Mouse (Mus musculus) neural tube, embryonic 12.5 days (tissue): ENCODE results near the gene Grip1. TPM values are rescaled to one million over a fixed set of nuclear protein-coding genes. Genes with fewer than 3 reads are reported as not detected.

ENCODE experiments used
- ATAC-seq: fragments of 200-750 bp; cut with Nextera tagmentation; 2 replicates; pipeline ENCODE4 v1.8.0; 2017; ENCODE audit warnings: low read depth, mild to moderate bottlenecking, moderate TSS enrichment, moderate library complexity; ENCODE audit not compliant: low FRiP score
- H3K27ac ChIP-seq: fragments of 300-500 bp; sonication (generic); 2 replicates; pipeline ENCODE4 v1.5.1; 2016
- H3K27me3 ChIP-seq: fragments of 300-500 bp; sonication (generic); replicated peaks from 2 replicates; pipeline ENCODE4 v1.6.1; 2016; ENCODE audit warnings: mild to moderate bottlenecking
- H3K36me3 ChIP-seq: fragments of 300-500 bp; sonication (generic); 2 replicates; pipeline ENCODE4 v1.6.1; 2016; ENCODE audit warnings: mild to moderate bottlenecking
- H3K4me1 ChIP-seq: fragments of 300-500 bp; sonication (generic); 2 replicates; pipeline ENCODE4 v1.6.1; 2016
- H3K4me2 ChIP-seq: fragments of 300-500 bp; sonication (generic); replicated peaks from 2 replicates; pipeline ENCODE4 v1.6.1; 2016; ENCODE audit warnings: mild to moderate bottlenecking
- H3K4me3 ChIP-seq: fragments of 300-500 bp; sonication (generic); 2 replicates; pipeline ENCODE4 v1.5.1; 2016
- H3K9ac ChIP-seq: fragments of 300-500 bp; sonication (generic); 2 replicates; pipeline ENCODE4 v1.6.1; 2016; ENCODE audit warnings: mild to moderate bottlenecking
- H3K9me3 ChIP-seq: fragments of 300-500 bp; sonication (generic); 2 replicates; pipeline ENCODE4 v1.6.1; 2016; ENCODE audit warnings: mild to moderate bottlenecking
- WGBS: fragments of 180-500 bp; shearing (Covaris S2); methylation state at CpG from one replicate; pipeline ENCODE4 v1.1.7; 2016; 5-methylcytosine and 5-hydroxymethylcytosine counted together
- polyA plus RNA-seq: library from polyadenylated mRNA; unstranded; fragments of >200 nt; fragmentation: Nextera tagmentation; extraction: Ambion mirVana; gene quantifications from 2 replicates; pipeline ENCODE4 v1.2.1, GENCODE M21; 2016

Grip1 gene
- polyA plus RNA-seq, 1 experiment from 2014 or later = 20.3 TPM

DNA sequence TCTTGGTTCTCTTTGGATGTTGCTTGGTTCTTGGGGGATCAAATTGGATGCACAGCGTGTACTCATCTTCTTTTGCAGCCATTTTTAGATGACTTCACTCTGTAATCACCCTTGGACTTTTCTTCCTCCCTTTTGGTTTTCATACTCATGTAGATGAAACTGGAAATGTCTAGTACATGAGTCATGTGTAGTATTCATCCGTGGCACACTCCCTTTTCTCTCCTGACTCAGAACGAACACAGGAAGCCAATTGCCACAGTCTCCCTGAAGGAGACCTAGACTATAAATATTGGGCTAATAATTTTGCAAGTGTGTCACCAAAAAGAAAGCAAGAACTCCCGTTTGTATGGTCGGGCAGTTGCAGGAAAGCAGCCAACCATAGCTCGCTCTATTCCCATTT is 423.1 kb downstream of the Grip1 start:
- H3K4me2 ChIP-seq = no peak overlapping the region
- H3K27me3 ChIP-seq = no peaks in the 10 kb centered on the region
- H3K36me3 ChIP-seq = no peaks in the 10 kb centered on the region
- no peak overlapping the region for H3K27ac ChIP-seq
- no peak overlapping the region for H3K9ac ChIP-seq
- no peaks in the 10 kb centered on the region for H3K9me3 ChIP-seq
- peaks cover 19% of the 10 kb centered on the region for H3K4me1 ChIP-seq
- WGBS = 83% methylated on average over 6 of the region's 6 CpGs
- no peak for ATAC-seq
- H3K4me3 ChIP-seq = no peak overlapping the region

DNA sequence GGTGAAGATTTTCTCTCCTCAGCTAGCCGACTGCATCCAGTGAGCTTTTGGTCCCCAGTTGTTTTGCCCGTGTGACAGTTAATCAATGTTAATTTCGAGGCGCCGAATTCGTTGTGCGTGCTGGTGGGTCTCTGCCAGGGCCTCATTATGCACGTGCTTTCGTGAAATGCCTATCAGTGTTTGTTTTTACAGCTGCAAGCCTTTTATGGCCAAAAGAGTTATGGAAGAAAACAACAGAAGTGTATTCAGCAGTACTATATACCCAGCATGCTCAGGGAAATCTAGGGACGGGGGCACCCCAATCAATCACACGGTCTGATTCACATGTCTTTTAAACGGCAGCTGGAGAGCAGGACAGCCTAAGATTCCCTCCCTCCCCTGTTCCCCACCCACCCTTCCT is 424.7 kb downstream of the Grip1 start:
- ATAC-seq = peak; percentile 89

DNA sequence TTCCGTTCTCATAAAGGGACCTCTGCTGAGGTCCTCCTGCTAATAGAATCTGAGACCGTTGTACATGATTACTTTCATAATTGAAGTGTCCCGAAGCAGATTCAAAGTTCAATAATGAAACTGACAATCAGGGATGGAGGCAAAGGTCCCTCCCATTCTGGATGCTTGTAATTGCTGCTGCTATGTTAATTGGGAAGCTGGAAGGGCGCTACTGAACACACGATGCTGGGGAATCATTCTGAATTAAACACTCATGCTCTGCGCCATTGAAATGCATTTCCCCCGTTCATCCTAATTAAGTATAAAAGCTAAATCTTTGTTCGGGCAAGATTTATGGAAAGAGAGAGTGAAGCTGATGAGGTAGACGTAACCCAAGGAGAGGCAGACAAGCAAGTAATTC is 431.0 kb downstream of the Grip1 start:
- WGBS = 44% methylated on average over 9 of the region's 9 CpGs
- H3K4me3 ChIP-seq = no peak overlapping the region
- no peaks in the 10 kb centered on the region for H3K36me3 ChIP-seq
- no peak overlapping the region for H3K27ac ChIP-seq
- H3K9ac ChIP-seq = no peak overlapping the region
- peak; percentile 31; the same call in 1 of the 2 replicates for ATAC-seq
- H3K27me3 ChIP-seq = no peaks in the 10 kb centered on the region
- no peaks in the 10 kb centered on the region for H3K9me3 ChIP-seq
- 0 out of 2 replicates have a peak, but pooled peaks cover 10% of the 10 kb centered on the region for H3K4me1 ChIP-seq
- H3K4me2 ChIP-seq = no peak overlapping the region

More for the DNA sequence above, 424.7 kb downstream of the Grip1 start:
- Histone ChIP-seq H3K4me2 (peak overlapping the region; percentile 42), H3K9me3 (no peaks in the 10 kb centered on the region), H3K9ac (no peak overlapping the region), H3K4me1 (peaks cover 23% of the 10 kb centered on the region), H3K36me3 (no peaks in the 10 kb centered on the region), H3K27me3 (no peaks in the 10 kb centered on the region), H3K4me3 (no peak overlapping the region), H3K27ac (0 out of 2 replicates have a peak overlapping the region, but pooled peaks have one; percentile 15)
- 14% methylated on average over 12 of the region's 12 CpGs for WGBS

DNA sequence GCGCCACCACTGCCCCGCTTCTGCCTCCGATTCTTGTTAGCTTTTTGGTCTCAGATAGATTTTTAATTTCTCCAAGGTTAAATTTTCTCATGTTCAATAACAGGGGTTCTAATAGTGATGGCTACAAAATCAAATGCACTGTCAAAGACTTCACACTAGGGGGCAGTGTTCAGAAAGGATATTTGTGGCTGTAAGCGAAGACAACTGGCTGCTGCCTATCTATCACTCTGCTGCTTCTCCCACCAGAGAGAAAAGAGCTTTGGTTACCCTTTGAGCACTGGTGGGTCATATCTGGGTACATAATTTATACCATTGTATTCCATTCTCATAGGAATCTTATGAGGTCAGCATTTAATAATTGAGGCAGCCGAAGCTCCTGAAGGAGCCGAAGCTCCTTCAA is 431.9 kb downstream of the Grip1 start:
- Histone ChIP-seq H3K36me3 (no peaks in the 10 kb centered on the region), H3K27me3 (no peaks in the 10 kb centered on the region), H3K4me2 (no peak overlapping the region), H3K9ac (no peak overlapping the region), H3K9me3 (no peaks in the 10 kb centered on the region), H3K4me1 (0 out of 2 replicates have a peak, but pooled peaks cover 10% of the 10 kb centered on the region), H3K27ac (no peak overlapping the region), H3K4me3 (no peak overlapping the region)
- WGBS = 78% methylated on average over 6 of the region's 6 CpGs
- no peak for ATAC-seq

DNA sequence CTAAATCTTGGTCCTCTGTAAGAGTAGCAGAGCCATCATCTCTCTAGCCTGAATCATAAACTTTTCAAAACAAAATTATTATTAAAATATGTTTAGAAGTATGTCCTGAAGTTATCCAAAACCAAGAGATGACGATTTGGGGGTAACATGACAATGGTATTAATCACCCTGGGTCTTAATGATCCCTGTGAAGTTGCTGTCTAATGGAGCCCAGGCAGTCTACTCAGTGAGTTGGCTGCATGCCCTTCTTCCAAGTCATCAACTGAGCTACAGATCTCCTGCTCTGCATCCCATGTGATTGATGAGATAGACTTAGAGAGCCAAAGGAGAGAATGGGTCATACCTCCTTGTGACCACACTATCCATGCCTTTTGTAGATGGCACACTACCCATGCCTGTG is 433.1 kb downstream of the Grip1 start:
- H3K27ac ChIP-seq = no peak overlapping the region
- no peaks in the 10 kb centered on the region; the same call in 1 of the 2 replicates for H3K9me3 ChIP-seq
- H3K9ac ChIP-seq = no peak overlapping the region
- no peak for ATAC-seq
- H3K27me3 ChIP-seq = no peaks in the 10 kb centered on the region
- no peak overlapping the region for H3K4me3 ChIP-seq
- 0 out of 2 replicates have a peak, but pooled peaks cover 4% of the 10 kb centered on the region for H3K4me1 ChIP-seq
- no peak overlapping the region for H3K4me2 ChIP-seq
- H3K36me3 ChIP-seq = no peaks in the 10 kb centered on the region
- WGBS = 79% methylated on average over 1 of the region's 1 CpGs

DNA sequence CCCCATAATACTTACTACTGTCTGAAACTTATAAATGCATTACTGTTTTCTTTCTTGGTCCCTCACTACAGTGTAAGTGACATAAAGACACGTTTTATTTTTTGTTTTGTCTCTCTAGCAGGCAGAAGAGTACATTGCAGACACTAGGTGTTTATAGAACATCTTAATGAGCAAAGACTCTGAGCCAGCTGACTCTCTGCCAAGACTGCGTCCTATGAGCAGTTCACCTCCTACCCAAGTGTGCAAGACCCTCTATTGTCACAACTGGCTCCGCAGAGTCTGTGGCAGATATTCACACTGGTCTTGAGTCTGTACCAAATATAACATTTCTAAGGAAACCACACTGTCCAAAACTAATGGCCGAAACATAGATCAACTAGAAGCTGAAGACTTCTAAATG is 449.1 kb downstream of the Grip1 start:
- H3K9me3 ChIP-seq = no peaks in the 10 kb centered on the region
- no peak overlapping the region for H3K9ac ChIP-seq
- 82% methylated on average over 4 of the region's 4 CpGs for WGBS
- H3K4me1 ChIP-seq = no peaks in the 10 kb centered on the region
- no peak overlapping the region for H3K4me3 ChIP-seq
- no peaks in the 10 kb centered on the region for H3K27me3 ChIP-seq
- H3K4me2 ChIP-seq = no peak overlapping the region
- no peaks in the 10 kb centered on the region for H3K36me3 ChIP-seq
- no peak for ATAC-seq
- no peak overlapping the region for H3K27ac ChIP-seq

DNA sequence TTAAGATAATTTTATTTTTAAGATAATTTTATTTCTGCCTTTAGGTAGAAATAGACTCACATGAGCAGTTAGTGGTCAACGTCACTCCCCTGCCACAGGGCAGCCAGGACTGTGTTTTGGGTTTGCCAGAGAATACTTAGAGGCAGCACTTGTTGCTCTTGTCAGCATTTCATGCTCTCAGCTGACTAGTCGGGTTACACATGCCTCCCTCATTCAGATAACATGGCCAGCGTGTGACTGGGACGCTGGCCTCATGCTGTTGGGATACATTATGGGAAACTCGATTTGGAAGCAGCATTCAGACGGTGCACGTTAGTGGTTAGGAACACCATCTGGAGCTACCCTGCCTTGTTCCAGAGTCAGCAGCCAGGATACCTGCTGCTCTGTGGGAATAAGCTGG is 453.2 kb downstream of the Grip1 start:
- Histone ChIP-seq H3K27ac (no peak overlapping the region), H3K36me3 (no peaks in the 10 kb centered on the region), H3K27me3 (no peaks in the 10 kb centered on the region), H3K4me3 (no peak overlapping the region), H3K4me1 (no peaks in the 10 kb centered on the region), H3K9me3 (no peaks in the 10 kb centered on the region), H3K9ac (no peak overlapping the region), H3K4me2 (no peak overlapping the region)
- ATAC-seq = no peak
- 76% methylated on average over 7 of the region's 7 CpGs for WGBS

DNA sequence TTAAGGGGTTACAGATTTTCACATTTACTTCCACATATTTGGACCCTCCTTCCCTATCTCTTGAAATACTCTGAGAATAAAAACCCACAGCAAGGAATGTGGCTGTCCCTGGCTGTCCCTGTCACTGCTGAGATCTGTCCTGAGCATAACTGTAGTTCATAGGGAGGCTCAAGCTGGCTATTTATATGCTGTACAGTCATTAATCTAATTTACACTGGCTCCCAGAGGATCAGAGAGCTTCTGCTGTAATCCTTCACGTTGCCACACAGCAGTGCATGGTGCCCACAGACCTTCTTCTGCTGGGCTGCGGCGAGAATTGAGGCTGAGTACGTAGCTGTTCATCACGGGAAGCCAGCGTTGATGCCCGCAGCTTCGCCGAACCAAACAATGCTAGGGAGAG is 464.4 kb downstream of the Grip1 start:
- Histone ChIP-seq H3K4me1 (peaks cover 5% of the 10 kb centered on the region; the same call in 1 of the 2 replicates), H3K36me3 (no peaks in the 10 kb centered on the region), H3K27me3 (no peaks in the 10 kb centered on the region), H3K27ac (no peak overlapping the region), H3K9ac (no peak overlapping the region), H3K9me3 (no peaks in the 10 kb centered on the region), H3K4me3 (no peak overlapping the region), H3K4me2 (no peak overlapping the region)
- no peak for ATAC-seq
- WGBS = 73% methylated on average over 9 of the region's 9 CpGs

DNA sequence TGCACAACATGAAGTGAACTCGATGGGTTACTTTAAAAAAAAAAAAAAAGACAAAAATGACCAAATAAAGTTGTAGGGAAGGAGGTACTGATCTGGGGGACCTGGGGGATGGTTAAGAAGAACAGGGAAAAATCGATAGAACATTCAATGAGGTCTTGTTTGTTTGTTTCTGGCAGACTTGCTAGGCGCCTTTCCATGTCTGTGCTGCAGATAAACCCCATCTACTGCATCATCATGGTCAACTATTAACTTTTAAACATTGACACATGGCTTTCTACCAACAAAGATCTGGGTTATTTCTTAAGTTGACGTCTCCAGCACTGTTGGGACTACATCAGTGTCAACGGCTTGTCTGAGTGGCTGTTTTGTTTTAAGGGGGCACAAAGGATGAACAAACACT is 474.3 kb downstream of the Grip1 start:
- H3K4me1 ChIP-seq = no peaks in the 10 kb centered on the region
- H3K27ac ChIP-seq = no peak overlapping the region
- H3K4me2 ChIP-seq = no peak overlapping the region
- no peaks in the 10 kb centered on the region; the same call in 1 of the 2 replicates for H3K36me3 ChIP-seq
- no peak overlapping the region for H3K9ac ChIP-seq
- 82% methylated on average over 5 of the region's 5 CpGs for WGBS
- no peaks in the 10 kb centered on the region for H3K27me3 ChIP-seq
- H3K4me3 ChIP-seq = no peak overlapping the region
- H3K9me3 ChIP-seq = no peaks in the 10 kb centered on the region
- no peak for ATAC-seq

DNA sequence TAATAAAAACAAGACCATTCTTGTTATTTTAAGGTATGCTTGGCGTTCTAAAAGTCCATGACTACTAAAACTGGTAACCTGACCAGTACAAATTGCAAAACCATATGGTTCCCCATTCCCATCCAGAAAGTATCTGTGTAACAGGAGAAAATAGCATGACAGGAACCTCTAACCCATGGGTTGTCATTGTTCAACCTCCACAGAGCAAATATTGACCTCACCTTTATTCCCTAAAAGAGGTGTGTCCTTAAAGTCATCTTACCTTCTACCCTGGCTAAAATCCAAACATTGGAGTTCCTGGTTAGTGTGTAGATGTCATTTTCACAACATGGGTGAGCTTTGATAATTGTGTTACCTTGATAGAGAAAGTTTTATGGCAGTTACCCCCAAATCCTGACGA is 475.3 kb downstream of the Grip1 start:
- Histone ChIP-seq H3K4me3 (no peak overlapping the region), H3K9ac (no peak overlapping the region), H3K4me2 (no peak overlapping the region), H3K36me3 (no peaks in the 10 kb centered on the region; the same call in 1 of the 2 replicates), H3K27me3 (no peaks in the 10 kb centered on the region), H3K4me1 (no peaks in the 10 kb centered on the region), H3K9me3 (no peaks in the 10 kb centered on the region), H3K27ac (no peak overlapping the region)
- no peak for ATAC-seq
- 85% methylated on average over 2 of the region's 2 CpGs for WGBS

DNA sequence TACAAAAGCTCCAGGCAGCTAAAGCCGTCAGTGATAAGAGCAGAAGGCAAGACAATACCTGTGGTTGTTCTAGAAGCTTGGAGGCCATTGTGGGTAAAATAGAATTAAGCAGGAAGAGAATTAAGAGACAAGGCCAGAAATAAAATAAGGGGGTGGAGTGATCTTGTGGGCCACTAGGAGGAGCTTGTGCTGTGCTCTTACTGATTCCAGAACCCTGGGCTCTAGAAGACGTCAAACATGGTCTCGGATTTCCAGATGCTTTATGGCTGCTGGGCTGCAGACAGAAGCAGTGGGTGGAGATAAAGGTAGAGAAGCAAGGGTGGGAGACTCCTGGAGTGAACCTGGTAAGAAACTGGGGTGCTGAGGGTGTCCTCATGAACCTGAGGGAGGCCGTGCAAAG is 479.2 kb downstream of the Grip1 start:
- no peaks in the 10 kb centered on the region for H3K4me1 ChIP-seq
- H3K36me3 ChIP-seq = no peaks in the 10 kb centered on the region; the same call in 1 of the 2 replicates
- H3K4me2 ChIP-seq = no peak overlapping the region
- H3K4me3 ChIP-seq = no peak overlapping the region
- H3K9ac ChIP-seq = no peak overlapping the region
- WGBS = 62% methylated on average over 4 of the region's 4 CpGs
- no peaks in the 10 kb centered on the region for H3K27me3 ChIP-seq
- H3K9me3 ChIP-seq = no peaks in the 10 kb centered on the region
- H3K27ac ChIP-seq = no peak overlapping the region
- no peak for ATAC-seq

DNA sequence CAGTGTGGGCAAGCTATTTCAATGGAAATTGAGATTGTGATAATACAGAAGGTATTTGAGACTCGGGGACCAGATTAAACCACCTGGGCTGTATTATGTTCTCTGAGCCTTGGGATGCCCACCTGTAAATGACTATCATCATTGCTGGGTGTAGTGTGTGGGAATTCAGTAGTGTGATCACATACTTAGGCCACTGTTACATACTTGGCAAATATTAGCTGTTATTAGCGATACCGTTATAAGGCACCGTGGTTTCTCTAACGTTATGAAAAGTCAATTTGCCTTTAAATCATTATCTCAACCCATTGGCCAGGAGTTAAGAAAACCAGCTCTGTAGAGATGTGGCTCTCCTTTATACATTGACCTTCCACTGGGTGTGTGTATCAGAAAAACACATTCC is 479.7 kb downstream of the Grip1 start:
- Histone ChIP-seq H3K9ac (no peak overlapping the region), H3K27ac (no peak overlapping the region), H3K36me3 (no peaks in the 10 kb centered on the region; the same call in 1 of the 2 replicates), H3K4me3 (no peak overlapping the region), H3K4me1 (no peaks in the 10 kb centered on the region), H3K4me2 (no peak overlapping the region), H3K9me3 (no peaks in the 10 kb centered on the region), H3K27me3 (no peaks in the 10 kb centered on the region)
- 96% methylated on average over 5 of the region's 5 CpGs for WGBS
- ATAC-seq = no peak

DNA sequence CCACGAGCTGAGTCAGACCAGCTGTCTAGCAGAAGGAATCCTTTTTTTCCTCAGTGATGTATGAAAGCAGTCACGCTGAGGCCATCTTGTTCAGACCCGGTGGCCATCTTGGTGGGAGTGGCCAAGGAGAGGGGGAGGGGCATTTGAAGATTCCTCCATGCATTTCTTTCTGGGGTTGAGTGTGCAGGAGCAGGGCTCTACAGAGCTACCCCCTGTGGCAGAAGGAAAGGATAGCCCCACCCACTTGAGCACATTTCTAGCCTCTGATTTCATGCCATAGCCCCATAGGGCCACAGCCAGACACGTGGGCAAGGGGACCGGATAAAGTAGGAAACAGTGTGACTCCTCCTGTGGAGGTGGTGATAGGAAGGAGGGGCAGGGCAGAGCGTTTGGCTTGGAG is 481.6 kb downstream of the Grip1 start:
- H3K27ac ChIP-seq = no peak overlapping the region
- H3K9ac ChIP-seq = no peak overlapping the region
- ATAC-seq = no peak
- H3K4me2 ChIP-seq = no peak overlapping the region
- H3K9me3 ChIP-seq = no peaks in the 10 kb centered on the region
- H3K4me1 ChIP-seq = no peaks in the 10 kb centered on the region
- H3K36me3 ChIP-seq = no peaks in the 10 kb centered on the region; the same call in 1 of the 2 replicates
- H3K4me3 ChIP-seq = no peak overlapping the region
- H3K27me3 ChIP-seq = no peaks in the 10 kb centered on the region
- WGBS = 88% methylated on average over 6 of the region's 6 CpGs
